Mouse (Mus musculus) heart, postnatal 10 days (tissue): ENCODE data around the gene Zbtb42. TPM values are rescaled to one million over a fixed set of nuclear protein-coding genes. Genes with fewer than 3 reads are reported as not detected.

ENCODE experiments used
- DNase-seq, 2 experiments: peaks; one replicate each; pipeline ENCODE4 v3.0.0; 2021
- intact Hi-C: fragments of 180-260 bp; cut with DNase I; formaldehyde crosslinking; loops from one replicate; pipeline ENCODE4 v1.15.1; 2025
- total RNA-seq, 2 experiments: library from RNA; stranded (reverse); gene quantifications; 2 replicates each; pipeline ENCODE4 v1.2.3; 2021

Gene Zbtb42
- total RNA-seq: 1 to 10 TPM; 7.7 to 8.5 TPM

- intact Hi-C loops: loop anchor here (2.0 kb wide), 1 partner anchor 28 kb away; no protein-coding TSS in a partner anchor
- DNase-seq: peak; percentile 82 to 84
Observed at GRCm38 (mm10) chr12:112678555-112679026, at the start of gene Zbtb42. TSS of gene Zbtb42 (plus strand) at chr12:112678828.

- peak; percentile 74 to 81 for DNase-seq
- intact Hi-C loops: no loop called here
Observed at GRCm38 (mm10) chr12:112628928-112629721, 49.5 kb upstream of the Zbtb42 start.

- intact Hi-C loops: no loop called here
- no peak for DNase-seq
Observed at GRCm38 (mm10) chr12:112630029-112630428, 48.6 kb upstream of the Zbtb42 start.

- intact Hi-C loops: no loop called here
Observed at GRCm38 (mm10) chr12:112630796-112631195, 47.8 kb upstream of the Zbtb42 start.

GRCm38 (mm10) chr12:112631472-112631871, 47.2 kb upstream of the Zbtb42 start:
- intact Hi-C loops: no loop called here
- no peak for DNase-seq

More at GRCm38 (mm10) chr12:112630796-112631195, 47.8 kb upstream of the Zbtb42 start:
- DNase-seq: no peak

- no peak for DNase-seq
- intact Hi-C loops: no loop called here
Observed at GRCm38 (mm10) chr12:112632084-112632777, 46.4 kb upstream of the Zbtb42 start.

- no peak for DNase-seq
- intact Hi-C loops: no loop called here
Observed at GRCm38 (mm10) chr12:112632907-112633306, 45.7 kb upstream of the Zbtb42 start.

GRCm38 (mm10) chr12:112633686-112634085, 44.9 kb upstream of the Zbtb42 start:
- intact Hi-C loops: no loop called here
- no peak for DNase-seq

- intact Hi-C loops: no loop called here
- DNase-seq: no peak
Observed at GRCm38 (mm10) chr12:112639526-112639925, 39.1 kb upstream of the Zbtb42 start.

GRCm38 (mm10) chr12:112643126-112643525, 35.5 kb upstream of the Zbtb42 start:
- no peak for DNase-seq
- intact Hi-C loops: no loop called here

- intact Hi-C loops: no loop called here
- DNase-seq: peak; percentile 99
Observed at GRCm38 (mm10) chr12:112644180-112644854, 34.3 kb upstream of the Zbtb42 start, which contains the start of gene Siva1. TSS of gene Siva1 (plus strand) at chr12:112644679.

- intact Hi-C loops: no loop called here
- DNase-seq: no peak
Observed at GRCm38 (mm10) chr12:112644855-112645506, 33.6 kb upstream of the Zbtb42 start.

- intact Hi-C loops: no loop called here
- DNase-seq: no peak
Observed at GRCm38 (mm10) chr12:112646139-112646538, 32.5 kb upstream of the Zbtb42 start.

- no peak for DNase-seq
Observed at GRCm38 (mm10) chr12:112648081-112648480, 30.5 kb upstream of the Zbtb42 start.

GRCm38 (mm10) chr12:112651778-112652439, 26.7 kb upstream of the Zbtb42 start:
- intact Hi-C loops: no loop called here
- no peak for DNase-seq

More at GRCm38 (mm10) chr12:112648081-112648480, 30.5 kb upstream of the Zbtb42 start:
- intact Hi-C loops: no loop called here

- intact Hi-C loops: loop anchor here (1.0 kb wide), 2 partner anchors 21 to 54 kb away; partner anchors contain the start of gene Akt1
- DNase-seq: peak; percentile 92 to 95
Observed at GRCm38 (mm10) chr12:112653157-112653824, 25.3 kb upstream of the Zbtb42 start.

- intact Hi-C loops: no loop called here
Observed at GRCm38 (mm10) chr12:112654076-112654475, 24.6 kb upstream of the Zbtb42 start.

GRCm38 (mm10) chr12:112658619-112659018, 20.0 kb upstream of the Zbtb42 start:
- no peak for DNase-seq
- intact Hi-C loops: no loop called here

More at GRCm38 (mm10) chr12:112654076-112654475, 24.6 kb upstream of the Zbtb42 start:
- no peak for DNase-seq

- intact Hi-C loops: no loop called here
- peak; percentile 74 to 89 for DNase-seq
Observed at GRCm38 (mm10) chr12:112659109-112659508, 19.5 kb upstream of the Zbtb42 start.
